ENCODE assay signal across 8 mouse cellular contexts in genomic region chr10:62216595-62216994, GRCm38 (mm10). TPM values are rescaled to one million over a fixed set of nuclear protein-coding genes. Genes with fewer than 3 reads are reported as not detected.
DNase-seq lines count a peak whose midpoint lies in the region; ATAC-seq lines count a peak whose summit lies in the region.

No protein-coding gene starts in this region.

- peak; percentile 36 for DNase-seq in kidney, adult 11 months
- DNase-seq in kidney, adult 18-20 months: no peak
- peak; percentile 85 for DNase-seq in cerebellum, adult 9-10 months
- peak; percentile 42 for DNase-seq in hindbrain, embryonic 10.5 days (ENCODE audit: low spot score)
- no peak for DNase-seq in testis, postnatal 14 days (ENCODE audit: low spot score)
- no peak for DNase-seq in forebrain, embryonic 11.5 days (ENCODE audit: low spot score)

- H3K27ac ChIP-seq in hindbrain, embryonic 10.5 days: peak overlapping the region; percentile 85
- peak overlapping the region; percentile 87 for H3K27ac ChIP-seq in liver, embryonic 15.5 days (replicated peaks)
- H3K27ac ChIP-seq in stomach, embryonic 15.5 days: peak overlapping the region; percentile 78
- H3K27ac ChIP-seq in forebrain, embryonic 11.5 days (ENCODE audit: low read depth, low read length): no peak overlapping the region

- no peaks in the 10 kb centered on the region for H3K36me3 ChIP-seq in hindbrain, embryonic 10.5 days
- H3K36me3 ChIP-seq in liver, embryonic 15.5 days (replicated peaks): no peaks in the 10 kb centered on the region
- no peaks in the 10 kb centered on the region for H3K36me3 ChIP-seq in stomach, embryonic 15.5 days
- H3K36me3 ChIP-seq in forebrain, embryonic 11.5 days (ENCODE audit: control insufficient read depth, insufficient read depth, low read length): no peaks in the 10 kb centered on the region

- H3K27me3 ChIP-seq in hindbrain, embryonic 10.5 days (ENCODE audit: insufficient read depth, poor library complexity, severe bottlenecking): no peaks in the 10 kb centered on the region
- H3K27me3 ChIP-seq in liver, embryonic 15.5 days: no peaks in the 10 kb centered on the region
- no peaks in the 10 kb centered on the region for H3K27me3 ChIP-seq in stomach, embryonic 15.5 days (replicated peaks)
- H3K27me3 ChIP-seq in forebrain, embryonic 11.5 days (ENCODE audit: control insufficient read depth, insufficient read depth, low read length): no peaks in the 10 kb centered on the region

- WGBS in hindbrain, embryonic 10.5 days: 51% methylated on average over 5 of the region's 5 CpGs
- 8% methylated on average over 5 of the region's 5 CpGs for WGBS in liver, embryonic 15.5 days (ENCODE audit: insufficient replicate concordance)
- 35% methylated on average over 5 of the region's 5 CpGs for WGBS in stomach, embryonic 15.5 days
- 55% methylated on average over 5 of the region's 5 CpGs for WGBS in forebrain, embryonic 11.5 days

- no peak overlapping the region for H3K4me3 ChIP-seq in hindbrain, embryonic 10.5 days
- H3K4me3 ChIP-seq in liver, embryonic 15.5 days (replicated peaks): peak overlapping the region; percentile 35; the same call in 1 of the 2 replicates
- H3K4me3 ChIP-seq in stomach, embryonic 15.5 days (replicated peaks): no peak overlapping the region
- H3K4me3 ChIP-seq in forebrain, embryonic 11.5 days (ENCODE audit: low read depth, low read length): no peak overlapping the region

- peak; percentile 70 for ATAC-seq in liver, embryonic 15.5 days (ENCODE audit: insufficient read depth)
- 0 out of 2 replicates have a peak, but pooled peaks have one; percentile 33 for ATAC-seq in stomach, embryonic 15.5 days (ENCODE audit: insufficient read depth, low FRiP score, low read depth)
- ATAC-seq in forebrain, embryonic 11.5 days (replicated peaks; ENCODE audit: low FRiP score): no peak

- peak overlapping the region; percentile 63 for H3K4me2 ChIP-seq in liver, embryonic 15.5 days
- H3K4me2 ChIP-seq in stomach, embryonic 15.5 days: no peak overlapping the region
- no peak overlapping the region for H3K4me2 ChIP-seq in forebrain, embryonic 11.5 days (ENCODE audit: low read depth, low read length, severe bottlenecking)

- peaks cover 31% of the 10 kb centered on the region for H3K4me1 ChIP-seq in hindbrain, embryonic 10.5 days (replicated peaks)
- H3K4me1 ChIP-seq in liver, embryonic 15.5 days (replicated peaks): peaks cover 81% of the 10 kb centered on the region
- H3K4me1 ChIP-seq in stomach, embryonic 15.5 days: peaks cover 21% of the 10 kb centered on the region
- H3K4me1 ChIP-seq in forebrain, embryonic 11.5 days (replicated peaks; ENCODE audit: control insufficient read depth, insufficient read depth, low read length): no peaks in the 10 kb centered on the region

- no peaks in the 10 kb centered on the region for H3K9me3 ChIP-seq in hindbrain, embryonic 10.5 days
- no peaks in the 10 kb centered on the region for H3K9me3 ChIP-seq in liver, embryonic 15.5 days (replicated peaks)
- H3K9me3 ChIP-seq in stomach, embryonic 15.5 days: no peaks in the 10 kb centered on the region
- H3K9me3 ChIP-seq in forebrain, embryonic 11.5 days (ENCODE audit: control insufficient read depth, low read length): no peaks in the 10 kb centered on the region

- H3K9ac ChIP-seq in liver, embryonic 15.5 days: no peak overlapping the region
- no peak overlapping the region for H3K9ac ChIP-seq in stomach, embryonic 15.5 days
- H3K9ac ChIP-seq in forebrain, embryonic 11.5 days (ENCODE audit: low read length): no peak overlapping the region

RNA-seq across cellular contexts. Expression of gene Tspan15, which starts 14.5 kb away (rescaled TPM):
- polyA plus RNA-seq in hindbrain, embryonic 10.5 days (2016; fragmentation: Nextera tagmentation; extraction: Ambion mirVana): 18.6 and 18.8 TPM in 2 replicates
- 12.7 and 14.9 TPM in 2 replicates for polyA plus RNA-seq in liver, embryonic 15.5 days (2015; fragmentation: Nextera tagmentation; extraction: Ambion mirVana)
- 57.6 and 58.4 TPM in 2 replicates for polyA plus RNA-seq in stomach, embryonic 15.5 days (2015; fragmentation: Nextera tagmentation; extraction: Ambion mirVana)
- polyA plus RNA-seq in forebrain, embryonic 11.5 days (2014; fragmentation: Nextera tagmentation; extraction: Ambion mirVana): 13.9 and 15.5 TPM in 2 replicates

RNA-seq across cellular contexts. Expression of gene Tacr2, which starts 35.6 kb away (rescaled TPM):
- not detected in 2 replicates for polyA plus RNA-seq in hindbrain, embryonic 10.5 days (2016; fragmentation: Nextera tagmentation; extraction: Ambion mirVana)
- polyA plus RNA-seq in liver, embryonic 15.5 days (2015; fragmentation: Nextera tagmentation; extraction: Ambion mirVana): not detected in 2 replicates
- 0.62 and 0.64 TPM in 2 replicates for polyA plus RNA-seq in stomach, embryonic 15.5 days (2015; fragmentation: Nextera tagmentation; extraction: Ambion mirVana)
- polyA plus RNA-seq in forebrain, embryonic 11.5 days (2014; fragmentation: Nextera tagmentation; extraction: Ambion mirVana): not detected in 2 replicates

Comparison
In these comparisons a context has a peak if more than half of its experiments do, and no peak if none do; other contexts are left out.
1. DNase-seq: peak in kidney, adult 11 months (single experiment), cerebellum, adult 9-10 months (single experiment) and hindbrain, embryonic 10.5 days (single experiment); none in kidney, adult 18-20 months (single experiment), testis, postnatal 14 days (single experiment) and forebrain, embryonic 11.5 days (single experiment).